Mouse (Mus musculus) MEL (cell line): ENCODE data around the gene Alox5. TPM values are rescaled to one million over a fixed set of nuclear protein-coding genes. Genes with fewer than 3 reads are reported as not detected.
A peak's percentile ranks its signal among the peaks of the same experiment; 100 is the strongest.

Experiments
- DNase-seq: peaks from one replicate; pipeline ENCODE4 v3.0.0; 2011; ENCODE audit warnings: low read depth, low spot score
- H3K27ac ChIP-seq: 2 replicates; pipeline ENCODE4 v1.5.1; 2012; ENCODE audit warnings: low read depth, mild to moderate bottlenecking, control low read depth, low read length, moderate library complexity; ENCODE audit not compliant: control insufficient read depth
- H3K27me3 ChIP-seq, 2 experiments: fragments of 150-350 bp in 1 of 2; sonication (generic) in 1 of 2; 2 replicates each; pipeline ENCODE4 v1.6.1; 2012; ENCODE audit warnings: low read length in 2 of 2, mild to moderate bottlenecking in 2 of 2, improper control_type of control experiment in 1 of 2, moderate library complexity in 1 of 2; ENCODE audit not compliant: insufficient read depth in 2 of 2, control insufficient read depth in 1 of 2
- H3K36me3 ChIP-seq, 2 experiments: 2 replicates each; pipeline ENCODE4 v1.6.1; 2012 to 2014; ENCODE audit warnings: low read length in 2 of 2, improper control_type of control experiment in 1 of 2, inconsistent platforms in 1 of 2, mild to moderate bottlenecking in 1 of 2; ENCODE audit not compliant: insufficient read depth in 2 of 2, control insufficient read depth in 1 of 2
- H3K4me1 ChIP-seq, 2 experiments: fragments of 150-350 bp in 1 of 2; sonication (generic) in 1 of 2; 2 replicates each; pipeline ENCODE4 v1.6.1; 2012; ENCODE audit warnings: low read length in 2 of 2, improper control_type of control experiment in 1 of 2, mild to moderate bottlenecking in 1 of 2; ENCODE audit not compliant: insufficient read depth in 2 of 2, control insufficient read depth in 1 of 2
- H3K4me3 ChIP-seq, 2 experiments: fragments of 150-350 bp in 1 of 2; sonication (generic) in 1 of 2; 2 replicates each; pipeline ENCODE4 v1.5.1; 2012; ENCODE audit warnings: low read depth in 2 of 2, low read length in 2 of 2, mild to moderate bottlenecking in 2 of 2, moderate library complexity in 2 of 2, control low read depth in 1 of 2, improper control_type of control experiment in 1 of 2; ENCODE audit not compliant: control insufficient read depth in 1 of 2, insufficient read depth in 1 of 2
- H3K79me2 ChIP-seq: 2 replicates; pipeline ENCODE4 v1.6.1; 2012; ENCODE audit warnings: mild to moderate bottlenecking, low read length, moderate library complexity; ENCODE audit not compliant: control insufficient read depth, poor library complexity, insufficient read depth
- H3K9ac ChIP-seq: 2 replicates; pipeline ENCODE4 v1.6.1; 2012; ENCODE audit warnings: low read depth, mild to moderate bottlenecking, control low read depth, low read length, moderate library complexity; ENCODE audit not compliant: control insufficient read depth, poor library complexity, severe bottlenecking
- H3K9me3 ChIP-seq: fragments of 150-350 bp; sonication (generic); replicated peaks from 2 replicates; pipeline ENCODE4 v1.6.1; 2012; ENCODE audit warnings: mild to moderate bottlenecking, low read length, improper control_type of control experiment, moderate library complexity; ENCODE audit not compliant: insufficient read depth
- BHLHE40 ChIP-seq: IDR thresholded peaks from 2 replicates; pipeline ENCODE4 v1.6.1; 2012; ENCODE audit warnings: low read depth, mild to moderate bottlenecking, inconsistent platforms, low read length, improper control_type of control experiment, borderline replicate concordance
- ELF1 ChIP-seq: IDR thresholded peaks from 2 replicates; pipeline ENCODE4 v1.6.1; 2014; ENCODE audit warnings: low read depth, mild to moderate bottlenecking, inconsistent platforms, low read length, improper control_type of control experiment, moderate library complexity
- ETS1 ChIP-seq: IDR thresholded peaks from 2 replicates; pipeline ENCODE4 v1.6.1; 2012; ENCODE audit warnings: low read depth, mild to moderate bottlenecking, inconsistent platforms, low read length, improper control_type of control experiment, moderate library complexity
- GABPA ChIP-seq: IDR thresholded peaks from 2 replicates; pipeline ENCODE4 v1.6.1; 2012; ENCODE audit warnings: low read depth, mild to moderate bottlenecking, inconsistent platforms, low read length, improper control_type of control experiment, moderate library complexity
- HCFC1 ChIP-seq: IDR thresholded peaks from 2 replicates; pipeline ENCODE4 v1.6.1; 2012; ENCODE audit warnings: low read depth, mild to moderate bottlenecking, inconsistent platforms, low read length, improper control_type of control experiment, moderate library complexity
- JUND ChIP-seq: IDR thresholded peaks from 2 replicates; pipeline ENCODE4 v1.6.1; 2011; ENCODE audit warnings: low read depth, mild to moderate bottlenecking, improper control_type of control experiment, low read length
- KAT2A ChIP-seq: conservative IDR thresholded peaks from 2 replicates; pipeline ENCODE4 v1.6.1; 2012; ENCODE audit warnings: low read depth, low read length, improper control_type of control experiment, inconsistent platforms
- MAFK ChIP-seq: IDR thresholded peaks from 2 replicates; pipeline ENCODE4 v1.6.1; 2011; ENCODE audit warnings: low read depth, mild to moderate bottlenecking, low read length, improper control_type of control experiment, borderline replicate concordance
- MAX ChIP-seq: IDR thresholded peaks from 2 replicates; pipeline ENCODE4 v1.6.1; 2011; ENCODE audit warnings: low read length, improper control_type of control experiment
- MAZ ChIP-seq: IDR thresholded peaks from 2 replicates; pipeline ENCODE4 v1.6.1; 2012; ENCODE audit warnings: low read depth, mild to moderate bottlenecking, inconsistent platforms, low read length, improper control_type of control experiment
- MEF2A ChIP-seq: IDR thresholded peaks from 2 replicates; pipeline ENCODE4 v1.6.1; 2014; ENCODE audit warnings: low read depth, mild to moderate bottlenecking, inconsistent platforms, low read length, improper control_type of control experiment; ENCODE audit not compliant: poor library complexity, insufficient replicate concordance, severe bottlenecking; ENCODE audit errors: extremely low read depth
- MXI1 ChIP-seq: IDR thresholded peaks from 2 replicates; pipeline ENCODE4 v1.6.1; 2011; ENCODE audit warnings: mild to moderate bottlenecking, low read depth, low read length, improper control_type of control experiment
- MYB ChIP-seq: IDR thresholded peaks from 2 replicates; pipeline ENCODE4 v1.6.1; 2011; ENCODE audit warnings: mild to moderate bottlenecking, low read depth, low read length, improper control_type of control experiment
- MYC ChIP-seq: IDR thresholded peaks from 2 replicates; pipeline ENCODE4 v1.6.1; 2011; ENCODE audit warnings: low read depth, mild to moderate bottlenecking, low read length, improper control_type of control experiment, moderate library complexity
- NRF1 ChIP-seq: IDR thresholded peaks from 2 replicates; pipeline ENCODE4 v1.6.1; 2014; ENCODE audit warnings: low read depth, mild to moderate bottlenecking, inconsistent platforms, low read length, improper control_type of control experiment, moderate library complexity; ENCODE audit not compliant: poor library complexity, insufficient read depth, severe bottlenecking
- POLR2A ChIP-seq, 2 experiments: IDR thresholded peaks; 2 replicates each; pipeline ENCODE4 v1.6.1; 2011 to 2012; ENCODE audit warnings: low read length in 2 of 2, mild to moderate bottlenecking in 2 of 2, control low read depth in 1 of 2, improper control_type of control experiment in 1 of 2, low read depth in 1 of 2, moderate library complexity in 1 of 2; ENCODE audit not compliant: control insufficient read depth in 1 of 2, insufficient read depth in 1 of 2, poor library complexity in 1 of 2
- POLR2AphosphoS2 ChIP-seq: IDR thresholded peaks from 2 replicates; pipeline ENCODE4 v1.6.1; 2011; ENCODE audit warnings: low read length, improper control_type of control experiment
- RAD21 ChIP-seq: IDR thresholded peaks from 2 replicates; pipeline ENCODE4 v1.6.1; 2011; ENCODE audit warnings: mild to moderate bottlenecking, low read depth, low read length, improper control_type of control experiment
- SIN3A ChIP-seq: IDR thresholded peaks from 2 replicates; pipeline ENCODE4 v1.6.1; 2012; ENCODE audit warnings: low read length, improper control_type of control experiment, inconsistent platforms
- SMC3 ChIP-seq: IDR thresholded peaks from 2 replicates; pipeline ENCODE4 v1.6.1; 2011; ENCODE audit warnings: low read depth, low read length, improper control_type of control experiment
- TAL1 ChIP-seq: IDR thresholded peaks from 2 replicates; pipeline ENCODE4 v1.6.1; 2012; ENCODE audit warnings: mild to moderate bottlenecking, inconsistent platforms, low read length, moderate library complexity, mixed read lengths
- TBP ChIP-seq: IDR thresholded peaks from 2 replicates; pipeline ENCODE4 v1.8.0; 2011; ENCODE audit warnings: low read depth, low read length, improper control_type of control experiment
- TCF12 ChIP-seq: IDR thresholded peaks from 2 replicates; pipeline ENCODE4 v1.6.1; 2014; ENCODE audit warnings: low read depth, mild to moderate bottlenecking, inconsistent platforms, low read length, improper control_type of control experiment, moderate library complexity
- ZC3H11A ChIP-seq: IDR thresholded peaks from 2 replicates; pipeline ENCODE4 v1.6.1; 2012; ENCODE audit warnings: low read depth, mild to moderate bottlenecking, inconsistent platforms, low read length, improper control_type of control experiment
- ZKSCAN1 ChIP-seq: IDR thresholded peaks from 2 replicates; pipeline ENCODE4 v1.6.1; 2012; ENCODE audit warnings: low read depth, mild to moderate bottlenecking, inconsistent platforms, low read length, improper control_type of control experiment, moderate library complexity
- ZMIZ1 ChIP-seq: IDR thresholded peaks from 2 replicates; pipeline ENCODE4 v1.6.1; 2012; ENCODE audit warnings: low read depth, mild to moderate bottlenecking, inconsistent platforms, low read length, improper control_type of control experiment, moderate library complexity
- polyA plus RNA-seq, 2 experiments: library from polyadenylated mRNA; stranded (reverse) in 1 of 2; unstranded in 1 of 2; fragments of >175 nt in 1 of 2; fragments of >200 nt in 1 of 2; gene quantifications; 2 replicates each; pipeline versions ENCODE4 v1.2.1 to v1.2.4; 2012; ENCODE audit warnings: low replicate concordance in 2 of 2, low read depth in 1 of 2; ENCODE audit not compliant: insufficient read length in 2 of 2, insufficient read depth in 1 of 2, missing spikeins in 1 of 2
- total RNA-seq: library from RNA; depleted of rRNA; stranded (reverse); fragments of 300-350 nt; gene quantifications from 2 replicates; pipeline ENCODE4 v1.2.3, GENCODE M21; 2012

Alox5 gene
- total and polyA plus RNA-seq, 3 experiments = 1.1 to 5.7 TPM; not detected in 1

DNA sequence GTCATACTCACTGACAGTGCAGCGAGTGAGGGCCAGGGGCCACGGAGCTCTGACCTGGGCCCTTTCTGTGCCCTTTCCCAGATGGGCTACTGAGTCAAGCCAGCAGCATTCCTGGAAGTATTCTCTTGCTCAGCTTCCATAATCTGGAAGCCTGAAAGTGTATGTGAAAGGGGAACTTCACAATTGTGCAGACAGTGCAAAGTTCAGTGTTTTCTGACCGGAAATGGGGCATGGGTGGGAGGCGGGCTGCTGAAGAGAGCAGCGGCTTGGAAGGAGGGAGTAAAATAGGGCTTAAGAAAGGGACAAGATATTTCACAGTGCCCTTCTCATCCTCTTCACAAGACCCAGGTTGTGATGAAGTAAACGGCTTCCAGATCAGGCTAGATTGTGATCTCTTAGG, 21.4 kb downstream of the Alox5 start:
- Histone ChIP-seq H3K79me2 (no peaks in the 10 kb centered on the region), H3K36me3 (peaks cover 0 to 9% of the 10 kb centered on the region in 2 experiments; a peak in 2 of 4 replicates), H3K9ac (no peak overlapping the region), H3K4me1 (peaks cover 7 to 8% of the 10 kb centered on the region in 2 experiments; a peak in 3 of 4 replicates), H3K27ac (no peak overlapping the region), H3K4me3 (no peak overlapping the region), H3K27me3 (no peaks in the 10 kb centered on the region), H3K9me3 (no peaks in the 10 kb centered on the region)
- no peak for TF ChIP-seq MAZ
- no peak for TF ChIP-seq TAL1
- no peak for TF ChIP-seq POLR2A (IDR thresholded peaks at IDR 0.05; ENCODE audit: control insufficient read depth in 1 of 2, insufficient read depth in 1 of 2, low read depth in 1 of 2, low read length in 2 of 2, poor library complexity in 1 of 2)
- TF ChIP-seq MEF2A = no peak
- DNase-seq = no peak

DNA sequence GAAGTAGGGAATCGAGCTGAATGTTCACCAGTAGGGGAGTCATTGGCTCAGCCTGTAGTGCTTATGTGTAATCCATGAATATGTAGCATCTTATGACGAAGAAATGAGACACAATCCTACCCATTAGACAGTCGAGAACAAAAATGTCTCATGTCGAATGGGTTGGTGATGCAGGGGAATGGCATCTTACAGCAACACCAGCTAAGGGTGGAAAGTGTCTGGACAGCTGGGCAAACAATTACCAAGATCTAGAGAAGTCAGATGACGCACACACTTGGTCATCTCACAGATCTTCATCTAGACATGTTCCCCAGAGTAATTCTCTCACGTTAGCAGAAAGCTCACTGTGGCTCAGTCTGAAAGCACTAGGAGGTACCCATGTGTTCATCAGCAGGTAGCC, 22.1 kb downstream of the Alox5 start:
- no peak for DNase-seq
- Histone ChIP-seq H3K4me3 (no peak overlapping the region), H3K4me1 (peaks cover 7 to 8% of the 10 kb centered on the region in 2 experiments; a peak in 3 of 4 replicates), H3K36me3 (peaks cover 0 to 9% of the 10 kb centered on the region in 2 experiments; a peak in 2 of 4 replicates), H3K27ac (no peak overlapping the region), H3K79me2 (no peaks in the 10 kb centered on the region), H3K27me3 (no peaks in the 10 kb centered on the region), H3K9ac (no peak overlapping the region), H3K9me3 (no peaks in the 10 kb centered on the region)
- TF ChIP-seq MAX = no peak
- no peak for TF ChIP-seq MXI1
- no peak for TF ChIP-seq POLR2A (IDR thresholded peaks at IDR 0.05; ENCODE audit: control insufficient read depth in 1 of 2, insufficient read depth in 1 of 2, low read depth in 1 of 2, low read length in 2 of 2, poor library complexity in 1 of 2)
- TF ChIP-seq MYC = no peak

DNA sequence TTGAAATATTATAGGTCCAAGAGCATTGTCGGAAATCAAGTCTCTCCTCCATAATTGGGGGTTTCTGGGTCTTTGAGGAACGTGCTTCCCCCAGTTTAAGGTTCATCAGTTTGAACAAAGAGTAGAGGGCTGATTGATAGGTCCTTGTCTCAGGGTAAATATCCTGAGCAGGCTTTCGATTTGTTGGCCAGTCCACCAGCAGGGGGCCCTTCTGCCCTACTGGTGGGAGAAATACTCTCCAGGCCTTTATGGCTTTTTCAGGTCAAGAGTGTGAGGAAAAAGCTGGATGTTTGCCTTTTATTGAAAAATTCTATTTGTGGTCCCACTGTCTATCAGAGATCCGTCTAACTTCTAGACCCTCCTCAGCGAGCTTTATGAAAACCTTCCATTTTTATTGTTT, 32.7 kb downstream of the Alox5 start:
- Histone ChIP-seq H3K4me3 (no peak overlapping the region), H3K36me3 (no peaks in the 10 kb centered on the region), H3K9me3 (no peaks in the 10 kb centered on the region), H3K79me2 (no peaks in the 10 kb centered on the region), H3K27ac (no peak overlapping the region), H3K4me1 (no peaks in the 10 kb centered on the region), H3K27me3 (no peaks in the 10 kb centered on the region), H3K9ac (no peak overlapping the region)
- peak; percentile 43 for DNase-seq
- TF ChIP-seq MYC = no peak
- TF ChIP-seq GABPA = no peak
- peak; percentile 76 for TF ChIP-seq ZC3H11A
- TF ChIP-seq MYB = no peak
- no peak for TF ChIP-seq KAT2A
- no peak for TF ChIP-seq TBP
- no peak for TF ChIP-seq HCFC1
- no peak for TF ChIP-seq ELF1
- no peak for TF ChIP-seq TCF12
- no peak for TF ChIP-seq ZMIZ1
- TF ChIP-seq TAL1 = no peak
- TF ChIP-seq BHLHE40 = no peak
- TF ChIP-seq ZKSCAN1 = no peak
- no peak for TF ChIP-seq POLR2AphosphoS2
- TF ChIP-seq MAFK = no peak
- TF ChIP-seq SIN3A = no peak
- TF ChIP-seq SMC3 = peak; percentile 85
- TF ChIP-seq MAX = no peak
- TF ChIP-seq JUND = no peak
- no peak for TF ChIP-seq ETS1
- TF ChIP-seq NRF1 = no peak
- peak; percentile 71 for TF ChIP-seq RAD21
